Mouse (Mus musculus): ENCODE measurements around the gene Hes6.

DNA sequence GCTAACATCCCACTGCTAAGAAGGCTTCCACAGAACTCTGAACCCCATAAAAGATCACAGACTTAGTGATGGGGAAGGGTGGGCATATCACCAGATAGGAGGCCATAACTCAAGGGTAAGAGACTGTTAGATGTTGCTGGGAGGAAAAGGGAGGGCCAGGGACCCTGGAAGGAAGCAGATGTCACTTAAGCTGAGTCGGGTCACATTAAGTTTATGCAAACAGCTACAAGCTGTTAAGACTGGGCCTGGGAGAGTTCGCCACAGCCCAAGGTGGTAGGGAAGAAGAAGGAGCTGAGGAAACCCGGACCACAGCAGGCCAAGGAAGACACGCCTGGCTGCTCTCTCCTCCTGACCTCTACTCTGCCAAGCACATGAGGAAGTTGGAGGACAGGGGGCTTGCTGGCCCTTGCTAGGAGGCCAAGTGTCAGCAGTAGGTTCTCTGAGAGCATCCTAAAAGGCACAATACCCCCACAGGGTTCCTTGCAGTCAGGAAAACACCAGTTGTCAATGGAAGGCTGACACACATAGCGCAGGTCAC is 37.8 kb upstream of the Hes6 start:
- TF ChIP-seq POLR2A (IDR thresholded peaks at IDR 0.05; ENCODE audit: borderline replicate concordance, control insufficient read depth, low read depth, low read length) (no peak), CTCF (IDR thresholded peaks at IDR 0.05; ENCODE audit: control insufficient read depth, insufficient read depth, low read length) (no peak)

Data from bone marrow, adult 2 months (tissue).